Mouse (Mus musculus) bone marrow, adult 2 months (tissue): ENCODE results near the gene Unc80.

Source experiments
- CTCF ChIP-seq: fragments of 200-500 bp; IDR thresholded peaks from 2 replicates; pipeline ENCODE4 v1.5.1; 2011; ENCODE audit warnings: low read length, control low read depth; ENCODE audit not compliant: control insufficient read depth, insufficient read depth
- POLR2A ChIP-seq: fragments of 200-500 bp; IDR thresholded peaks from 2 replicates; pipeline ENCODE4 v1.6.1; 2011; ENCODE audit warnings: low read depth, mild to moderate bottlenecking, control low read depth, low read length, borderline replicate concordance; ENCODE audit not compliant: control insufficient read depth

GRCm38 (mm10) chr1:66468704-66469020, 495 bp downstream of the Unc80 start:
- no peak for TF ChIP-seq CTCF
- TF ChIP-seq POLR2A = no peak
